Mouse (Mus musculus) c-Kit-negative CD71-positive TER-119-positive erythroid progenitor cells, embryonic 14.5 days (primary cell): ENCODE measurements around the gene Il17c.

Source experiments
- DNase-seq: peaks from one replicate; pipeline ENCODE4 v3.0.0-alpha.2; 2013; ENCODE audit warnings: low read depth, low spot score

Gene Il17c

GRCm38 (mm10) chr8:122459990-122460389 lies 38.2 kb downstream of the Il17c start:
- DNase-seq, result no peak

- no peak for DNase-seq
Observed at GRCm38 (mm10) chr8:122460524-122461472, 39.0 kb downstream of the Il17c start, which contains the start of gene Snai3. Gene Snai3 (minus strand): TSS chr8:122460733.

GRCm38 (mm10) chr8:122461473-122462148 lies 39.8 kb downstream of the Il17c start:
- DNase-seq, result no peak

GRCm38 (mm10) chr8:122462510-122462909 lies 40.7 kb downstream of the Il17c start:
- no peak for DNase-seq

GRCm38 (mm10) chr8:122463651-122464640 lies 42.1 kb downstream of the Il17c start:
- no peak for DNase-seq

- no peak for DNase-seq
Observed at GRCm38 (mm10) chr8:122464985-122465384, 43.2 kb downstream of the Il17c start.

GRCm38 (mm10) chr8:122467816-122468215 lies 46.0 kb downstream of the Il17c start:
- DNase-seq, result no peak

GRCm38 (mm10) chr8:122469407-122469806 lies 47.6 kb downstream of the Il17c start:
- DNase-seq, result no peak

- DNase-seq, result no peak
Observed at GRCm38 (mm10) chr8:122469965-122470364, 48.1 kb downstream of the Il17c start.

GRCm38 (mm10) chr8:122470691-122471090 lies 48.9 kb downstream of the Il17c start:
- DNase-seq, result no peak
